Mouse (Mus musculus) erythroblast, embryonic 14.5 days (primary cell): ENCODE results near the gene Cxadr.

Source experiments
- GATA1 ChIP-seq: IDR thresholded peaks from 2 replicates; pipeline ENCODE4 v1.6.1; 2012; ENCODE audit warnings: low read length, inconsistent platforms, mixed read lengths
- TAL1 ChIP-seq: IDR thresholded peaks from 3 replicates; pipeline ENCODE4 v1.6.1; 2012; ENCODE audit warnings: low read length, inconsistent platforms, mixed read lengths

DNA sequence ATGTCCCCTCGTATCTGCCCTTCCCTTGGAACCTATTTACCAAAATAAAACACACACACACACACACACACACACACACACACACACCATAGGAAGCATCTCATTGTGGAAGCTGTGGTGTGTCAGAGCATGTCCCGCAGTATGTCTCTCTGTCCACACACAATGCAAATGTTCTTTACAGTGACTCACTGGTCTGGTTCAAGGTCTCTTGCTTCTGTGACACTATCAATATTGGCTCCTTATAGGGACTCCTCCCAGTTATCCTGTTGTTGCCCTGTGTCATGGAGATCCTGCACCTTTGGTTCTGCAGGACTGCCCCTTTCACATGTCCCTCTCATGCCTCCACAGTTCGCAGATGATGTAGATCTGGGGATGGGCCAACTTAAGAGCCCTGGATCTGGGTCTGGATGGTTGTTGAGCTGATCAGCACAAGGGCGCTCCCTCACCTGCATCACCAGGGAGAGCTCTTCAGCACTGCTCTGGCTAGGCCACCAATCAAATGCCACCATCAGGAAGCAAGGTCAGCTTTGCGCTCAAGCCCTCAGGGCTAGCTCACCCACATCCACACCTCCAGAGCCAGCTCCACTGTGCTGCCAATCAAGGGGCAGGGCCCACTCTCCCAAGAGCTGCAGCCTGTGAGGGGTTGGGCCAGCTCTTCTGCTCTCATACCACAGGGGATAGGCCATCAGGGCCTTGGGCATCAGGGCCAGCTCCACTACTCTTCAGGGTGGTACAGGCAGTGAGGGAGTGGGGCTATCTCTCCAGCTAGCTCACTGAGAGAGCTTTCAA is 21.0 kb upstream of the Cxadr start:
- no peak for TF ChIP-seq GATA1
- TF ChIP-seq TAL1: no peak
